Mouse (Mus musculus): Measurements from ENCODE around the gene Syt6. TPM values are rescaled to one million over a fixed set of nuclear protein-coding genes. Genes with fewer than 3 reads are reported as not detected.
A peak's percentile ranks its signal among the peaks of the same experiment; 100 is the strongest.

The Syt6 gene
- total RNA-seq, 4 experiments from 2014 or later: not detected

DNA sequence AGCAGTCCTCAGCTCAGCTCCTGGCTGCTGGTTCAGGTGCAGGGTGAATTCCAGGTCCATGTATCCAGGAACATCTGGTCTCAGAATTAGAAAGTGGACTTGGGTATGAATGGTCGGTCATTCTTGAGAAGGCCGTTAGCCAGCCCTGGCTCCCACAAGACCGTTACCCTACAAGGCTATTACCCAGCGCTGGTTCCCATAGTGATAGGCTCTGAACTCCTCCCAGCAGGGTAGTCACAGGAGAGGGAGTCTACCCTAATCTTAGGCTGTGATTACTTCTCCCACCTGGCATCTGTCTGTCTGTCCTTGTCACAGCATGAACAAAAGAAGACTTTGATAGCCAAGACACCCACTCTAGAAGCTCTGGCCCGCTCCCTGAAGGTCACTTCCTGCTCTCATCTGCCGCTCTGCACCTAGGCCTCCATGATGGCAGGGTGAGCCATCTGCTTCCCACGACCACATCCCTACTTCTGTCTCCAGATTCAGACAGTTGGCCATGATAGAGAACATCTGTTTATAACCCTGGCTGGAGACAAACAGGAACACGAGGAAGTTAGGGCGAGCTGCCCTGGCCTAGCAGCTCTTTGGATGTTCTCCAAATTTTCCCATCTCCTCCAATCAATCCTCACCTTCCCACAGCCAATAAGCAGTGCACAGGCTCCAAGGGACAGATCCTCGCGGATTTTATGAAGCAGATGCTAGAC is 72.3 kb downstream of the Syt6 start:
- peak; percentile 45 for DNase-seq (ENCODE audit: low spot score)

GRCm38 (mm10) chr3:103648486-103648885 is 73.5 kb downstream of the Syt6 start:
- DNase-seq (ENCODE audit: low spot score): peak; percentile 28

DNA sequence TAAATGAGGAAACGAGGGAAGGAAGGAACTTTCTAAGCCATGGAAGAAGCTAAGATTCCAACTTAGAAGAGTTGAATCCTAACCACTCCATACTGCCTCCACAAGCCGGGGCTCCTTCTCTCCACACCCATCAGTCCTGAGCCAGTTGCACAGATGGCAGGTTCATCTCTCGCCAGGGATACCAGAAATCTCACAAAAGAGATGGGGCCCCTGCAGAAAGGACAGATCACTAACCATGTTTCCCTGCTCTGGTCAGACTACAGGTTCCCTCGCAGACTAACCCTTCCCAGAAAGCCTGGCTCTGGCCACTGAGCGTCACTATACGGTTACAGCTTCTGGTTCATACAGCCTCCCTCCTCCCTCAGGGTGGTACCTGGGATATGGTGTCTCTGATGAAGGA is 74.7 kb downstream of the Syt6 start:
- no peak for DNase-seq (ENCODE audit: low spot score)

DNA sequence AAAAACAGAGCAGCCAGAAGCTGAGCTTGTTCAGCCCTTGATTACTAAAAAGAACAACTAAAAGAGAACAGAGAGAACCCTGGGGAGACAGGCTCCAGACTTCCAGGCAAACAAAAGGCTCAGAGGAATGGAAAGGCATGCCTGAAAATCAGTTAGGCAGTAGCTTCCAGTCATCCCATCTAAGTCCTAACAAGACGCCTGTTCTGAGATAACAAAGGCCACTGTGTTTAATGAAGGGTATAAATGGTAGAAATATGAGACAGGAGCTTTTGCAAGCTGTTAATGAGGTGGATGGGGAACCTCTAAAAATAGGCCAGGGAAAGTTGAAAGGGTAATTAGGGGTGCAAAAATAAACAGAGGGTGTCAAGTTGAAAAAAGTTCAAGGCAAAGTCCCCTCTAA is 75.4 kb downstream of the Syt6 start:
- DNase-seq (ENCODE audit: low spot score): no peak

DNA sequence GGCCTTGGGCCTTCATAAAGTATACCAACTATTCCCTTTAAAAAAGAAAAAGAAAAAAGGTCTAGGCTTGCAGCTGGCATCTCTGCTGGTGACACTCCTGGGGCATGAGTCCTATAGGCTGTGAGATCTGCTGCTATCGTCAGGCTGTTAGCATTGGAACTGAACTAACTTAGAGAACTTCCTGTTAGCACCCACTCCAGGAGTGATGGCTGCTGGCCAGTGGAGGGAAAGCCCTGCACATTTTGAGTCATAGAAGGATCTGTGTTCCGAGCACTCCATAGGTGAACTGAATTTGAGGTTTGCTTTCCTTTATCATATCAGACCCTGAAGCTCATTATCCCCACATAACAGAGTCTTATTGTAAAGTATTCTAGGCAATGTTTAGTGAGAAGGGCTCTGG is 85.0 kb downstream of the Syt6 start:
- DNase-seq (ENCODE audit: low spot score): no peak

DNA sequence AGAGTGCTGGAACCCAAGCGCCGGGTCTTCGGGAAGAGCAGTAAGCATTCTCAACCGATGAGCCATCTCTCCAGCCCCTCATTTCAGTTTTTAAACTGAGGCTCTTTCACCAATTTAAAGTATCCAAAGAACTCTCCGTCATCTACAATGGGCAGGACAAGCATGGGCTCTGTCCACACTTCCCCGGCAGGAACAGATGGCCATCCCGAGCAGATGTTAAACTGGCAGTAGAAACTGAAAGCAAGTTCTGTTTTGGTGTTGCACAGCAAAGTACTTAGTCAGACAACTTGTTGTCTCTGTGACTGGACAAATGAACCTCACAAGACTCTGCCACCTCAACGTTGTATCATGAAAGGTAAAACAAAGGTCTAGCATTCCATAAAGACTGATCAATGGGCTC is 86.7 kb downstream of the Syt6 start:
- peak; percentile 24 for DNase-seq (ENCODE audit: low spot score)

GRCm38 (mm10) chr3:103663385-103663784 is 88.4 kb downstream of the Syt6 start:
- DNase-seq (ENCODE audit: low spot score): no peak

DNA sequence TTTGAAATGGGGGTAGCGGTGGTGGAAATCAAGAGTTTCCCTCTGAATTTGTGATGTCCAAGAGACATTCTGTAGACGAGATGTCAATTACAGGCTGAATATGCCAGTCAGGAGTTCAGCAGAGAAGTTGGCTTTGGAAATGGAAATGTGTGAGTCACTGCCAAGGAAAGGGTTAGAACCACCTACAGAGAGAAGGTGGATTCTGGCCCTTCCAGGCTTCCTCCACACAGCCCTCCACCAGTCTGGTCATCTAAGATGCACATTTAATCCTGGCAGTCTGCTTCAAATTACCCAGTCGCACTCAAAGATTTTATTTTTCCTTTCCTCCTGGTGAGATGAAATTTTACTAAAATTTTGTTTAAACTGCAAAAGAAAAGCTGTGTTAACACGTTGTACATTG is 97.1 kb downstream of the Syt6 start:
- DNase-seq (ENCODE audit: low spot score): no peak

- no peak for DNase-seq (ENCODE audit: low spot score)
Observed at GRCm38 (mm10) chr3:103672716-103673115, 97.7 kb downstream of the Syt6 start.

- DNase-seq (ENCODE audit: low spot score): no peak
Observed at GRCm38 (mm10) chr3:103678811-103679210, 103.8 kb downstream of the Syt6 start.

DNA sequence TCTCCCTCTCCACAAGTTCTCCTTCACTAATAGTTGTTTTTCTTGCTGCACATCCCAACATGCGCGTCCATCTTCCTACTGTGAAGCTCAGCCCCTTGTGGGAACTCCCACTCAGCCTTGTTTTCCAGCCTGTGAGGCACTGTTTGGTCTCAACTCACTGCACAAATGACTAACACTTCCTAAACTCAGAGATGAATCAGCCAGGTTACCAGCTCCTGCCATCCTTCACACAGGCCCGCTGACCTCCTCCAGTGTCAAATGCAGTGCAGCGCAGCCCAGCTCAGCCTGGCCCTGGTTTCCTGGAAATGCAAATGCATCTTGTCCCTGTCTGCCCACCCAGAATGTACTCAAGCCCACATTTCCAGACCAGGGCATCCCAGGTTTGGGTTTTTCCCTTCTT is 107.4 kb downstream of the Syt6 start:
- DNase-seq (ENCODE audit: low spot score): no peak

DNA sequence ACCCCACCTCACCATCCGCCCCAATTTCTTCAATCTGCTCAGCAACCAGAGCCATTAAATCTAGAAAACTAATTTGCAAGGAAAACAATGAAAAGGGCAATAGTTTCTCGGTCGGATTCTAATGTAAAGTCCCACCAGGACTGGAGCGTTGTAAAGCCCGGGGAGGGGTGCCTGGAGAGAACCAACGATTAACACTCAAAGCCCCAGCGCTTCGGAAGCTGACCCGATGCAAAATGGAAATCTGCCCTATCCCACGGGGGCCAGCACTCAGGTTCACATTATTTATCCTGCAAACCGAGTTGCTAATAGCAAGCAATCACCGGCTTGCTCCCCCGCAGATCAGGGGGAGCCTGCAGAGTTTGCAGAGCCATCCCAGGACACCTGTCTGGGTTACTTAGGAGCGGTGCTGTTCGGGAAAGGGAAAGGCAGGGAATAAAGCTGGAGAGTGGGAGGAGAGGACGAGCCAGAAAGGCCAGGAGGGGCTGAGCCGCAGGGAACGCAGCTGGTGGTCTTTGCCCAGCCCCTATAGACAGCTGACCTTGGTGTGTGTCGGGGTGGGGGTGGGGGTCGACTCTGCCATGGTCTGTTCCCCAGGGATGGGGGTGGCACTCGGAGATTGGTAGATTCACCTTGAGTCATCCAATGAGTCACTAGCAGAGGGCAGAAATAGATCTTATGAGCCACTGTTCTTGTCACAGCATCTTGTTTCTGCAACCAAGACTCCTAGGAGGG is 108.4 kb downstream of the Syt6 start:
- DNase-seq (ENCODE audit: low spot score): no peak

- no peak for DNase-seq (ENCODE audit: low spot score)
Observed at GRCm38 (mm10) chr3:103683966-103684319, 108.9 kb downstream of the Syt6 start.

DNA sequence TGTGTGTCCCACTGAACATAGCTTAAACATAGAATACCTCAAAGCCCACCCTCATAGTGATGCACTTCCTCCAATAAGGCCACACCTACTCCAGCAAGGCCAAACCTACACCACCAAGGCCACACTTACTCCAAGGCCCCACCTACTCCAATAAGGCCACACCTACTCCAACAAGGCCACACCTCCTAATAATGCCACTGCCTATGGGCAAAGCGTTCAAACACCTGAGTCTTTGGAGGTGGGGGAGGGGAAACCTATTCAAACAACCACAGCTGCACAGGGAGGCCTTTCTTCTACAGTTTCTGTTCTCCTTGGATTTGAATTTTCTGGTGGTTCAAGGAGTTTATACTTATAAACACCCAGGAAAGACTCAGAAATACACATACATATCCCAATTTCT is 114.0 kb downstream of the Syt6 start:
- DNase-seq (ENCODE audit: low spot score): no peak

- DNase-seq (ENCODE audit: low spot score): peak; percentile 26
Observed at GRCm38 (mm10) chr3:103690506-103690905, 115.5 kb downstream of the Syt6 start.

Small RNA genes lying within 50 kb of the gene (microRNA-seq; reads per million reads assigned to microRNA genes)
- gene Gm25325: not detected

Other genes with a start within 250 kb of the Syt6 start
- 1 to 10 TPM in 2 of 4 experiments, not detected in 2; 2.1 to 3.1 TPM for gene Atg4a-ps, start 70.8 kb downstream of the Syt6 start, total RNA-seq (2022)
- gene Olfml3, start 162.8 kb downstream of the Syt6 start, total RNA-seq (2022): 1 to 10 TPM; 4.4 to 5.2 (median 5.0) TPM
- not detected for gene Gm10964, start 164.1 kb downstream of the Syt6 start, total RNA-seq (2022)
- 100 to 1,000 TPM in 1 of 4 experiments, 10 to 100 TPM in 3; 83.0 to 105 (median 93.9) TPM for gene Hipk1, start 216.3 kb downstream of the Syt6 start, total RNA-seq (2022)
- 1 to 10 TPM; 5.3 to 9.6 (median 7.2) TPM for gene Dclre1b, start 234.2 kb downstream of the Syt6 start, total RNA-seq (2022)
- 10 to 100 TPM; 14.0 to 16.6 (median 15.9) TPM for gene Ap4b1, start 234.3 kb downstream of the Syt6 start, total RNA-seq (2022)
- gene Gm43064, start 234.3 kb downstream of the Syt6 start, total RNA-seq (2022): not detected